Mouse (Mus musculus) CH12.LX (cell line): ENCODE measurements around the gene Tent5b. TPM values are rescaled to one million over a fixed set of nuclear protein-coding genes. Genes with fewer than 3 reads are reported as not detected.

Experiments used
- DNase-seq: peaks from one replicate; pipeline ENCODE4 v3.0.0-alpha.2; 2013; ENCODE audit errors: extremely low read depth
- H3K27ac ChIP-seq: 2 replicates; pipeline ENCODE4 v1.5.1; 2012; ENCODE audit warnings: low read depth, mild to moderate bottlenecking, control low read depth, moderate library complexity; ENCODE audit not compliant: insufficient read depth
- H3K27me3 ChIP-seq: replicated peaks from 2 replicates; pipeline ENCODE3; 2012; ENCODE audit warnings: inconsistent platforms
- H3K36me3 ChIP-seq, 2 experiments: replicated peaks in 1 of 2; 2 replicates each; pipeline versions ENCODE3 to v1.6.1; 2012; ENCODE audit warnings: inconsistent platforms in 1 of 2, low read length in 1 of 2, mild to moderate bottlenecking in 1 of 2, mixed read lengths in 1 of 2, moderate library complexity in 1 of 2; ENCODE audit not compliant: control insufficient read depth in 1 of 2, insufficient read depth in 1 of 2
- H3K4me1 ChIP-seq, 2 experiments: 2 replicates each; pipeline ENCODE4 v1.6.1; 2012; ENCODE audit warnings: inconsistent platforms in 1 of 2, moderate library complexity in 1 of 2; ENCODE audit not compliant: insufficient read depth in 2 of 2, control insufficient read depth in 1 of 2
- H3K4me2 ChIP-seq: 2 replicates; pipeline ENCODE4 v1.6.1; 2012; ENCODE audit warnings: low read depth, mild to moderate bottlenecking, control low read depth; ENCODE audit not compliant: poor library complexity, insufficient read depth, severe bottlenecking
- H3K4me3 ChIP-seq, 3 experiments: fragments of 150-350 bp in 1 of 3; sonication (generic) in 1 of 3; replicated peaks in 1 of 3; 2 replicates each; pipeline versions ENCODE3 to v1.5.1; 2011 to 2012; ENCODE audit warnings: low read depth in 2 of 3, low read length in 2 of 3, mild to moderate bottlenecking in 2 of 3, moderate library complexity in 2 of 3, control low read depth in 1 of 3, improper control_type of control experiment in 1 of 3, inconsistent platforms in 1 of 3, mixed read lengths in 1 of 3; ENCODE audit not compliant: poor library complexity in 1 of 3
- H3K79me2 ChIP-seq: replicated peaks from 2 replicates; pipeline ENCODE4 v1.6.1; 2012; ENCODE audit warnings: mild to moderate bottlenecking, moderate library complexity; ENCODE audit not compliant: control insufficient read depth, poor library complexity, insufficient read depth, severe bottlenecking; ENCODE audit errors: extremely low read depth
- H3K9ac ChIP-seq: 2 replicates; pipeline ENCODE4 v1.6.1; 2012; ENCODE audit warnings: low read depth, mild to moderate bottlenecking, control low read depth, moderate library complexity; ENCODE audit not compliant: insufficient read depth
- H3K9me3 ChIP-seq: replicated peaks from 2 replicates; pipeline ENCODE3; 2012; ENCODE audit warnings: low read length, inconsistent platforms, mixed read lengths
- CHD1 ChIP-seq: IDR thresholded peaks from 2 replicates; pipeline ENCODE4 v1.6.1; 2012; ENCODE audit warnings: low read depth, low read length, improper control_type of control experiment, inconsistent platforms
- CTCF ChIP-seq, 2 experiments: IDR thresholded peaks in 1 of 2; conservative IDR thresholded peaks in 1 of 2; 2 replicates each; pipeline ENCODE4 v1.5.1; 2011 to 2012; ENCODE audit warnings: low read depth in 2 of 2, low read length in 2 of 2, improper control_type of control experiment in 1 of 2, inconsistent platforms in 1 of 2, mild to moderate bottlenecking in 1 of 2, moderate library complexity in 1 of 2
- E2F4 ChIP-seq: IDR thresholded peaks from 2 replicates; pipeline ENCODE4 v1.6.1; 2011; ENCODE audit warnings: low read depth, low read length, improper control_type of control experiment; ENCODE audit not compliant: insufficient replicate concordance
- ELF1 ChIP-seq: IDR thresholded peaks from 2 replicates; pipeline ENCODE4 v1.6.1; 2014; ENCODE audit warnings: low read depth, mild to moderate bottlenecking, inconsistent platforms, low read length, improper control_type of control experiment
- EP300 ChIP-seq: IDR thresholded peaks from 2 replicates; pipeline ENCODE4 v1.6.1; 2011; ENCODE audit warnings: low read length, improper control_type of control experiment
- ETS1 ChIP-seq: conservative IDR thresholded peaks from 2 replicates; pipeline ENCODE4 v1.6.1; 2012; ENCODE audit warnings: low read depth, mild to moderate bottlenecking, inconsistent platforms, low read length, improper control_type of control experiment, moderate library complexity
- IRF4 ChIP-seq: IDR thresholded peaks from 2 replicates; pipeline ENCODE4 v1.6.1; 2014; ENCODE audit warnings: low read depth, mild to moderate bottlenecking, inconsistent platforms, low read length, improper control_type of control experiment
- KAT2A ChIP-seq: IDR thresholded peaks from 2 replicates; pipeline ENCODE4 v1.6.1; 2012; ENCODE audit warnings: low read length, improper control_type of control experiment, inconsistent platforms; ENCODE audit not compliant: insufficient replicate concordance
- MAX ChIP-seq: IDR thresholded peaks from 2 replicates; pipeline ENCODE4 v1.6.1; 2011; ENCODE audit warnings: low read length, improper control_type of control experiment
- MEF2A ChIP-seq: IDR thresholded peaks from 2 replicates; pipeline ENCODE4 v1.6.1; 2014; ENCODE audit warnings: low read depth, mild to moderate bottlenecking, inconsistent platforms, low read length, improper control_type of control experiment, borderline replicate concordance
- MXI1 ChIP-seq: IDR thresholded peaks from 2 replicates; pipeline ENCODE4 v1.6.1; 2011; ENCODE audit warnings: mild to moderate bottlenecking, low read depth, low read length, improper control_type of control experiment
- MYC ChIP-seq: IDR thresholded peaks from 2 replicates; pipeline ENCODE4 v1.6.1; 2011; ENCODE audit warnings: low read depth, mild to moderate bottlenecking, improper control_type of control experiment, low read length
- NRF1 ChIP-seq: IDR thresholded peaks from 2 replicates; pipeline ENCODE4 v1.6.1; 2014; ENCODE audit warnings: low read depth, mild to moderate bottlenecking, inconsistent platforms, low read length, improper control_type of control experiment, moderate library complexity
- POLR2A ChIP-seq: IDR thresholded peaks from 2 replicates; pipeline ENCODE4 v1.6.1; 2011; ENCODE audit warnings: low read depth, mild to moderate bottlenecking, improper control_type of control experiment, low read length
- RAD21 ChIP-seq: IDR thresholded peaks from 2 replicates; pipeline ENCODE4 v1.6.1; 2011; ENCODE audit warnings: low read depth, mild to moderate bottlenecking, low read length, improper control_type of control experiment, moderate library complexity
- RCOR1 ChIP-seq: conservative IDR thresholded peaks from 2 replicates; pipeline ENCODE4 v1.6.1; 2012; ENCODE audit warnings: low read depth, mild to moderate bottlenecking, inconsistent platforms, low read length, improper control_type of control experiment
- SIN3A ChIP-seq: IDR thresholded peaks from 2 replicates; pipeline ENCODE4 v1.6.1; 2012; ENCODE audit warnings: low read length, improper control_type of control experiment, inconsistent platforms
- SMC3 ChIP-seq: IDR thresholded peaks from 2 replicates; pipeline ENCODE4 v1.6.1; 2011; ENCODE audit warnings: low read depth, low read length, improper control_type of control experiment
- TBP ChIP-seq: conservative IDR thresholded peaks from 2 replicates; pipeline ENCODE4 v1.6.1; 2011; ENCODE audit warnings: low read depth, low read length, improper control_type of control experiment
- TCF12 ChIP-seq: IDR thresholded peaks from 2 replicates; pipeline ENCODE4 v1.6.1; 2014; ENCODE audit warnings: low read depth, mild to moderate bottlenecking, inconsistent platforms, low read length, improper control_type of control experiment
- USF1 ChIP-seq: IDR thresholded peaks from 2 replicates; pipeline ENCODE4 v1.6.1; 2014; ENCODE audit warnings: low read depth, mild to moderate bottlenecking, inconsistent platforms, low read length, improper control_type of control experiment
- USF2 ChIP-seq: conservative IDR thresholded peaks from 2 replicates; pipeline ENCODE4 v1.6.1; 2011; ENCODE audit warnings: low read depth, low read length, improper control_type of control experiment
- ZMIZ1 ChIP-seq: IDR thresholded peaks from 2 replicates; pipeline ENCODE4 v1.6.1; 2012; ENCODE audit warnings: low read depth, mild to moderate bottlenecking, inconsistent platforms, low read length, improper control_type of control experiment
- dilution Hi-C: fragments of 300-500 bp; cut with MboI; formaldehyde crosslinking; loops from 2 replicates; pipeline ENCODE4 v1.14.3; 2020; ENCODE audit warnings: low sequenced_read_pairs; ENCODE audit not compliant: extremely low pct_unique_long_range_greater_than_20kb, extremely low pct_ligation_motif_present
- in situ Hi-C: fragments of 300-500 bp; cut with MboI; formaldehyde crosslinking; loops from 3 replicates; pipeline ENCODE4 v1.14.3; 2019; ENCODE audit warnings: low sequenced_read_pairs, low pct_ligation_motif_present, low pct_unique_long_range_greater_than_20kb, mixed read lengths
- polyA plus RNA-seq: library from polyadenylated mRNA; unstranded; fragments of >175 nt; gene quantifications from 2 replicates; pipeline ENCODE4 v1.2.1, GENCODE M21; 2012; ENCODE audit warnings: low read depth; ENCODE audit not compliant: insufficient read length
- total RNA-seq, 2 experiments: library from RNA; depleted of rRNA; stranded (reverse); fragments of 300-350 nt in 1 of 2; fragments of >200 nt in 1 of 2; gene quantifications; 2 replicates each; pipeline ENCODE4 v1.2.3; 2012 to 2014

Gene Tent5b
- total and polyA plus RNA-seq, 3 experiments, result not detected

- dilution Hi-C loops, result no loop called here
These were observed 19.1 kb upstream of the Tent5b start for GRCm38 (mm10) chr4:133460796-133461325.

DNA sequence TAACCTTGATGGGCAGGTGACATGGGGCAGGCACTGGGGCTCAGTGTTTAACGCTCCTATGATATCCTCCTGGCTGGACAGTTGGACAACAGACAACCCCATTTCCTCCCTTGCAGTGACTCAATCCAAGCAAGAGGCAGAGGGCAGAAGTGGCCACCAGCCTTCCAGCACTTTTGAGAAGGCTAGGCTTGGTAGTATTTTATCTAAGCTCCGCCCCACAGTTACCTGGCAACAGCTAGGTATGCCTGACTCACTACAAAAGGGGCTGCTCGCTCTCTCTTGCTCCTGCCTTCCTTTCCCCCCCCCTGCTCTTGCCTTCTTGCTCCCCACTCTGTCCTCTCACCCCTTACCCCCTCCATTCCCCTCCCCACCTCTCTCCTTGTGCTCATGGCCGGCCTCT, 18.6 kb upstream of the Tent5b start:
- no peak overlapping the region for H3K4me3 ChIP-seq
- in situ Hi-C loops, result no loop called here

More at GRCm38 (mm10) chr4:133460796-133461325, 19.1 kb upstream of the Tent5b start:
- peaks cover 4% of the 10 kb centered on the region for H3K27me3 ChIP-seq
- H3K4me1 ChIP-seq, result peaks cover 9 to 33% of the 10 kb centered on the region in 2 experiments
- no peaks in the 10 kb centered on the region for H3K9me3 ChIP-seq
- no peak overlapping the region for H3K4me2 ChIP-seq
- no peak for DNase-seq
- in situ Hi-C loops, result no loop called here
- H3K27ac ChIP-seq, result no peak overlapping the region
- no peak overlapping the region for H3K4me3 ChIP-seq
- TF ChIP-seq CHD1 (no peak), RAD21 (peak; percentile 1), CTCF (conservative IDR thresholded peaks at IDR 0.05 in 1 of 2, IDR thresholded peaks at IDR 0.05 in 1 of 2; ENCODE audit: low read depth in 2 of 2, low read length in 2 of 2) (peak in 1 of 2 experiments; percentile 55; a peak in 2 of 4 replicates), SMC3 (peak; percentile 34)
- no peak overlapping the region for H3K9ac ChIP-seq
- no peaks in the 10 kb centered on the region for H3K79me2 ChIP-seq
- H3K36me3 ChIP-seq, result no peaks in the 10 kb centered on the region

GRCm38 (mm10) chr4:133463184-133463583, 16.7 kb upstream of the Tent5b start:
- in situ Hi-C loops, result no loop called here
- Histone ChIP-seq H3K36me3 (no peaks in the 10 kb centered on the region), H3K79me2 (no peaks in the 10 kb centered on the region), H3K27ac (no peak overlapping the region), H3K9ac (no peak overlapping the region), H3K4me1 (peaks cover 7 to 33% of the 10 kb centered on the region in 2 experiments), H3K4me2 (no peak overlapping the region), H3K4me3 (no peak overlapping the region), H3K27me3 (peaks cover 7% of the 10 kb centered on the region), H3K9me3 (no peaks in the 10 kb centered on the region)
- dilution Hi-C loops, result no loop called here
- TF ChIP-seq IRF4, result no peak
- no peak for TF ChIP-seq ZMIZ1
- no peak for TF ChIP-seq ETS1
- TF ChIP-seq SMC3, result no peak
- no peak for TF ChIP-seq SIN3A
- TF ChIP-seq POLR2A, result no peak
- no peak for TF ChIP-seq RCOR1
- TF ChIP-seq E2F4, result no peak
- no peak for TF ChIP-seq TBP
- TF ChIP-seq USF1, result no peak
- no peak for TF ChIP-seq TCF12
- TF ChIP-seq USF2, result no peak
- no peak for TF ChIP-seq MEF2A
- no peak for TF ChIP-seq MYC
- no peak for TF ChIP-seq NRF1
- TF ChIP-seq ELF1, result no peak
- no peak for TF ChIP-seq MAX
- DNase-seq, result no peak

More for the DNA sequence above, 18.6 kb upstream of the Tent5b start:
- Histone ChIP-seq H3K9ac (no peak overlapping the region), H3K79me2 (no peaks in the 10 kb centered on the region), H3K4me1 (peaks cover 9 to 33% of the 10 kb centered on the region in 2 experiments), H3K27me3 (peaks cover 4% of the 10 kb centered on the region), H3K4me2 (no peak overlapping the region), H3K36me3 (no peaks in the 10 kb centered on the region), H3K27ac (no peak overlapping the region), H3K9me3 (no peaks in the 10 kb centered on the region)
- dilution Hi-C loops, result no loop called here
- no peak for DNase-seq
- TF ChIP-seq CHD1, result no peak
- TF ChIP-seq ETS1, result no peak
- no peak for TF ChIP-seq RCOR1
- TF ChIP-seq KAT2A, result no peak
- TF ChIP-seq RAD21, result no peak
- no peak for TF ChIP-seq EP300
- no peak for TF ChIP-seq MXI1
- no peak for TF ChIP-seq IRF4
- no peak for TF ChIP-seq NRF1
